Mouse (Mus musculus) midbrain, embryonic 13.5 days (tissue): ENCODE data around the gene Frmd6. TPM values are rescaled to one million over a fixed set of nuclear protein-coding genes. Genes with fewer than 3 reads are reported as not detected.

ENCODE experiments used
- ATAC-seq: fragments of 200-750 bp; cut with Nextera tagmentation; 2 replicates; pipeline ENCODE4 v1.8.0; 2017; ENCODE audit warnings: mild to moderate bottlenecking, moderate TSS enrichment, moderate library complexity
- H3K27ac ChIP-seq: fragments of 300-500 bp; sonication (generic); 2 replicates; pipeline ENCODE4 v1.5.1; 2015; ENCODE audit warnings: inconsistent platforms, mild to moderate bottlenecking, moderate library complexity
- H3K27me3 ChIP-seq: fragments of 300-500 bp; sonication (generic); 2 replicates; pipeline ENCODE4 v1.6.1; 2015; ENCODE audit warnings: mild to moderate bottlenecking, inconsistent platforms
- H3K36me3 ChIP-seq: fragments of 300-500 bp; sonication (generic); 2 replicates; pipeline ENCODE4 v1.6.1; 2015; ENCODE audit warnings: mild to moderate bottlenecking, inconsistent platforms
- H3K4me1 ChIP-seq: fragments of 300-500 bp; sonication (generic); replicated peaks from 2 replicates; pipeline ENCODE4 v1.6.1; 2015; ENCODE audit warnings: inconsistent platforms
- H3K4me2 ChIP-seq: fragments of 300-500 bp; sonication (generic); replicated peaks from 2 replicates; pipeline ENCODE4 v1.6.1; 2015; ENCODE audit warnings: moderate library complexity, mild to moderate bottlenecking, inconsistent platforms
- H3K4me3 ChIP-seq: fragments of 300-500 bp; sonication (generic); replicated peaks from 2 replicates; pipeline ENCODE4 v1.5.1; 2015; ENCODE audit warnings: mild to moderate bottlenecking, inconsistent platforms
- H3K9ac ChIP-seq: fragments of 300-500 bp; sonication (generic); replicated peaks from 2 replicates; pipeline ENCODE4 v1.6.1; 2015; ENCODE audit warnings: mild to moderate bottlenecking, inconsistent platforms
- H3K9me3 ChIP-seq: fragments of 300-500 bp; sonication (generic); 2 replicates; pipeline ENCODE4 v1.6.1; 2016; ENCODE audit warnings: mild to moderate bottlenecking, inconsistent platforms
- WGBS: fragments of 180-500 bp; shearing (Covaris S2); methylation state at CpG from one replicate; pipeline ENCODE4 v1.1.7; 2015; 5-methylcytosine and 5-hydroxymethylcytosine counted together
- polyA plus RNA-seq: library from polyadenylated mRNA; unstranded; fragments of >200 nt; fragmentation: Nextera tagmentation; extraction: Ambion mirVana; gene quantifications from 2 replicates; pipeline ENCODE4 v1.2.1, GENCODE M21; 2015

Frmd6 gene
- polyA plus RNA-seq, 1 experiment from 2014 or later = 7.7 TPM

GRCm38 (mm10) chr12:70834043-70834442 lies 8.7 kb downstream of the Frmd6 start:
- no peak overlapping the region for H3K27ac ChIP-seq
- peaks cover 5% of the 10 kb centered on the region; the same call in 1 of the 2 replicates for H3K4me1 ChIP-seq
- no peak overlapping the region for H3K9ac ChIP-seq
- ATAC-seq = no peak
- H3K4me2 ChIP-seq = no peak overlapping the region
- H3K36me3 ChIP-seq = no peaks in the 10 kb centered on the region
- H3K27me3 ChIP-seq = no peaks in the 10 kb centered on the region
- WGBS = 93% methylated on average over 4 of the region's 4 CpGs
- H3K9me3 ChIP-seq = no peaks in the 10 kb centered on the region
- no peak overlapping the region for H3K4me3 ChIP-seq

GRCm38 (mm10) chr12:70835004-70835403 lies 9.7 kb downstream of the Frmd6 start:
- Histone ChIP-seq H3K27ac (no peak overlapping the region), H3K4me1 (peaks cover 5% of the 10 kb centered on the region; the same call in 1 of the 2 replicates), H3K9me3 (0 out of 2 replicates have a peak, but pooled peaks cover 2% of the 10 kb centered on the region), H3K27me3 (no peaks in the 10 kb centered on the region), H3K36me3 (no peaks in the 10 kb centered on the region), H3K4me3 (no peak overlapping the region), H3K4me2 (no peak overlapping the region), H3K9ac (no peak overlapping the region)
- WGBS = 79% methylated on average over 5 of the region's 5 CpGs
- no peak for ATAC-seq

- H3K9me3 ChIP-seq = 0 out of 2 replicates have a peak, but pooled peaks cover 3% of the 10 kb centered on the region
- ATAC-seq = no peak
- H3K27ac ChIP-seq = no peak overlapping the region
- H3K36me3 ChIP-seq = no peaks in the 10 kb centered on the region
- H3K4me3 ChIP-seq = no peak overlapping the region
- H3K9ac ChIP-seq = no peak overlapping the region
- H3K4me2 ChIP-seq = no peak overlapping the region
- no peaks in the 10 kb centered on the region for H3K27me3 ChIP-seq
- no peaks in the 10 kb centered on the region for H3K4me1 ChIP-seq
- 88% methylated on average over 12 of the region's 12 CpGs for WGBS
Observed at GRCm38 (mm10) chr12:70837792-70838321, 12.5 kb downstream of the Frmd6 start.

- H3K36me3 ChIP-seq = no peaks in the 10 kb centered on the region
- no peak overlapping the region for H3K4me3 ChIP-seq
- H3K4me1 ChIP-seq = no peaks in the 10 kb centered on the region
- WGBS = 91% methylated on average over 2 of the region's 2 CpGs
- no peaks in the 10 kb centered on the region for H3K9me3 ChIP-seq
- no peak for ATAC-seq
- no peak overlapping the region for H3K27ac ChIP-seq
- no peak overlapping the region for H3K4me2 ChIP-seq
- no peaks in the 10 kb centered on the region for H3K27me3 ChIP-seq
- no peak overlapping the region for H3K9ac ChIP-seq
Observed at GRCm38 (mm10) chr12:70845371-70845770, 20.1 kb downstream of the Frmd6 start.

GRCm38 (mm10) chr12:70849024-70849423 lies 23.7 kb downstream of the Frmd6 start:
- Histone ChIP-seq H3K27ac (no peak overlapping the region), H3K4me1 (no peaks in the 10 kb centered on the region), H3K4me2 (no peak overlapping the region), H3K9ac (no peak overlapping the region), H3K36me3 (no peaks in the 10 kb centered on the region), H3K9me3 (no peaks in the 10 kb centered on the region), H3K27me3 (no peaks in the 10 kb centered on the region), H3K4me3 (no peak overlapping the region)
- ATAC-seq = no peak
- WGBS = 95% methylated on average over 9 of the region's 9 CpGs

- Histone ChIP-seq H3K4me1 (no peaks in the 10 kb centered on the region), H3K4me3 (no peak overlapping the region), H3K27me3 (no peaks in the 10 kb centered on the region), H3K4me2 (no peak overlapping the region), H3K9ac (no peak overlapping the region), H3K9me3 (no peaks in the 10 kb centered on the region), H3K36me3 (no peaks in the 10 kb centered on the region), H3K27ac (no peak overlapping the region)
- ATAC-seq = no peak
- WGBS = 86% methylated on average over 11 of the region's 11 CpGs
Observed at GRCm38 (mm10) chr12:70849517-70850291, 24.4 kb downstream of the Frmd6 start.

GRCm38 (mm10) chr12:70851342-70851960 lies 26.1 kb downstream of the Frmd6 start:
- no peaks in the 10 kb centered on the region for H3K9me3 ChIP-seq
- no peak overlapping the region for H3K4me3 ChIP-seq
- no peaks in the 10 kb centered on the region for H3K4me1 ChIP-seq
- ATAC-seq = no peak
- no peak overlapping the region for H3K4me2 ChIP-seq
- no peak overlapping the region for H3K27ac ChIP-seq
- no peaks in the 10 kb centered on the region for H3K27me3 ChIP-seq
- 42% methylated on average over 7 of the region's 7 CpGs for WGBS
- no peak overlapping the region for H3K9ac ChIP-seq
- H3K36me3 ChIP-seq = no peaks in the 10 kb centered on the region

- WGBS = 60% methylated on average over 6 of the region's 6 CpGs
- no peaks in the 10 kb centered on the region for H3K27me3 ChIP-seq
- no peaks in the 10 kb centered on the region for H3K36me3 ChIP-seq
- H3K4me1 ChIP-seq = no peaks in the 10 kb centered on the region
- H3K9me3 ChIP-seq = no peaks in the 10 kb centered on the region
- no peak overlapping the region for H3K4me2 ChIP-seq
- H3K4me3 ChIP-seq = no peak overlapping the region
- ATAC-seq = no peak
- H3K9ac ChIP-seq = no peak overlapping the region
- H3K27ac ChIP-seq = no peak overlapping the region
Observed at GRCm38 (mm10) chr12:70853026-70853425, 27.7 kb downstream of the Frmd6 start.

- no peak for ATAC-seq
- H3K9me3 ChIP-seq = no peaks in the 10 kb centered on the region
- H3K27me3 ChIP-seq = no peaks in the 10 kb centered on the region
- H3K4me3 ChIP-seq = no peak overlapping the region
- H3K27ac ChIP-seq = no peak overlapping the region
- no peaks in the 10 kb centered on the region for H3K36me3 ChIP-seq
- no peak overlapping the region for H3K4me2 ChIP-seq
- 87% methylated on average over 6 of the region's 6 CpGs for WGBS
- no peaks in the 10 kb centered on the region for H3K4me1 ChIP-seq
- H3K9ac ChIP-seq = no peak overlapping the region
Observed at GRCm38 (mm10) chr12:70855678-70856077, 30.4 kb downstream of the Frmd6 start.

- no peaks in the 10 kb centered on the region for H3K27me3 ChIP-seq
- ATAC-seq = no peak
- H3K36me3 ChIP-seq = no peaks in the 10 kb centered on the region
- no peaks in the 10 kb centered on the region for H3K9me3 ChIP-seq
- WGBS = 92% methylated on average over 4 of the region's 4 CpGs
- no peak overlapping the region for H3K27ac ChIP-seq
- H3K4me3 ChIP-seq = no peak overlapping the region
- no peaks in the 10 kb centered on the region for H3K4me1 ChIP-seq
- H3K9ac ChIP-seq = no peak overlapping the region
- no peak overlapping the region for H3K4me2 ChIP-seq
Observed at GRCm38 (mm10) chr12:70856776-70857175, 31.5 kb downstream of the Frmd6 start.

GRCm38 (mm10) chr12:70863281-70863680 lies 38.0 kb downstream of the Frmd6 start:
- no peak overlapping the region for H3K4me3 ChIP-seq
- 78% methylated on average over 7 of the region's 7 CpGs for WGBS
- no peaks in the 10 kb centered on the region for H3K27me3 ChIP-seq
- H3K4me2 ChIP-seq = no peak overlapping the region
- no peak for ATAC-seq
- H3K36me3 ChIP-seq = no peaks in the 10 kb centered on the region
- H3K9ac ChIP-seq = no peak overlapping the region
- H3K4me1 ChIP-seq = peaks cover 10% of the 10 kb centered on the region
- no peaks in the 10 kb centered on the region for H3K9me3 ChIP-seq
- no peak overlapping the region for H3K27ac ChIP-seq

- Histone ChIP-seq H3K27me3 (no peaks in the 10 kb centered on the region), H3K36me3 (no peaks in the 10 kb centered on the region), H3K9ac (no peak overlapping the region), H3K4me3 (no peak overlapping the region), H3K4me1 (peaks cover 19% of the 10 kb centered on the region), H3K4me2 (no peak overlapping the region), H3K27ac (no peak overlapping the region), H3K9me3 (no peaks in the 10 kb centered on the region)
- no peak for ATAC-seq
- 22% methylated on average over 3 of the region's 3 CpGs for WGBS
Observed at GRCm38 (mm10) chr12:70867780-70868179, 42.5 kb downstream of the Frmd6 start.
